Mouse (Mus musculus): ENCODE measurements around the gene Tomm20.
"Not testable (repeated sequence)": the region's sequence is repeated elsewhere in the genome, so short reads cannot be mapped to it uniquely, and the experiment has no call there.

Tomm20 gene

DNA sequence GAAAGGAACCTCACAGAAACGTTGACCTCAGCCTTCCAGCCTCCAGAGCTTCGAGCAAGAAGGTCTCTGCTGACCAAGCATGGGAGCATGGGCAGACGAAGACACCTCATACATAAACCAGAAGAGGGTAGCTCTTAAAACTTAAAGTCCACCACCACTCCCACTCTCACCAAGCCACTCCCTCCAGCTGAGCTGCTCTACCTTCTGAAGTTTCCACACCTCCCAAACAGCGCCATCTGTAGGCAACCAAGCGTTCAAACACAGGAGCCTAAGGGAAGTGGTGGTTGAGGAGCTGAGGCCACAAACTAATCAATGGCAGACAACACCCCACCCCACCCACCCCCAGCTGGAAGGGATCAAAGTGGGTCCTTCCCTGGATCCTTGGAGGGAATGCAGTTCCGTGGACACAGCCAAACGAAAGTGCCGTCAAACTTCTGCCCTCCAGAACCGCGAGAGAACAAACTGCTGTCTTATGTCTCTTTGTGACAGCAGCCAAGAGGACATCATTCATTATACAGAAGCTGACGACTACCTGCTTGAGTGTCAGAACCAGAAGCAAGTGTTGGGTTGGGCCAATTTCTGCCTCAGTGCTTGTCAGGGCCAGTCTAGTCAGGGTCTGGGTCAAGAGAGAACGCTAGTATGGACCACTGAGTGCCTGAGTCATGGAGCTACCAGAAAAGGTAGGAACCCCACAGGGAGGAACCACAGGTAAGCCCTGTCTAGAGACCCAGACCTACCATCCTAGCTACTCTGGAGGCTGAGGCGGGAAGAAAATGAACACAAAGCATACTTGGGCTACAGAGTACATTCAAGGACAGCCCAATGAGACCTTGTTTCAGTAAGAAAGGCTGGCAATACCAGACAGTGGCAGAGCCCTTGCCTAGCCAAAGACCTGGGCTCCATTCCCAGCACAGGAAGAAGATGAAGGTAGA lies 59.8 kb downstream of the Tomm20 start:
- DNase-seq (ENCODE audit: extremely low read depth, low read depth, low spot score), result no peak

DNA sequence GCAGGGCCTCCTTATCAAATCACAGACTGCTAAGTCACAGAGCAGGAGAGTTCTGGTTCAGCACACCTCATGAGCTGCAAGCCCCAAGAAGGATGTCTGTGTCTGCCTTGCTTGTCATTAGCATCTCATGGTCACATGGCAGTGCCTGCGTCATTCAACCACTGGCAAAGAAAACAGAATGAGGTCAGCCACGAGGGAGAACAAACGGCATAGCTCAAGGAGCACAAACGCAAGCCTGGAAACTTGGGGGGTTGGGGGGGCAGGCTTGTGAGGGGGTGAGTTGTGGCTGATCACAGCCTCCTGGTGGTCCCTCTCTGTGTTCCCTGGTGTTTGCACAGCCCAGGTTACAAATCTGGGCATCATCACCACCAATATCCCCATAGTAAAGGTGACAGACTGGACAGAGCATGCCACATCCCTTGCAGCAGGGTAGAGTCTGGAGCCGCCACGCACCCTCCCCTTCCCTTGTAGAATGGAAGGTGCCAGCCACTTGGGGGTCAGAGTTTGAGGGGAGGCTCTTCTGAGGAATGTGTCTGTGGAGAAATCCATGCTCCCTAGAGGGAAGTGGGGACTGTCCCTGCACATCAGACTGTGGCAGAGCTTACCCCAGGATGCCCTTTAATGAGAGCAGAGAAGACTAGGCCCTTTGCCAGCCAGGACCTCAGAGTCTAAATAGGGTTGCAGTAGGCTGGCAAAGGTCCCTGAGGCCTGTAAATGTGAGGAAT lies 61.3 kb downstream of the Tomm20 start:
- DNase-seq (ENCODE audit: extremely low read depth, low read depth, low spot score), result no peak

DNA sequence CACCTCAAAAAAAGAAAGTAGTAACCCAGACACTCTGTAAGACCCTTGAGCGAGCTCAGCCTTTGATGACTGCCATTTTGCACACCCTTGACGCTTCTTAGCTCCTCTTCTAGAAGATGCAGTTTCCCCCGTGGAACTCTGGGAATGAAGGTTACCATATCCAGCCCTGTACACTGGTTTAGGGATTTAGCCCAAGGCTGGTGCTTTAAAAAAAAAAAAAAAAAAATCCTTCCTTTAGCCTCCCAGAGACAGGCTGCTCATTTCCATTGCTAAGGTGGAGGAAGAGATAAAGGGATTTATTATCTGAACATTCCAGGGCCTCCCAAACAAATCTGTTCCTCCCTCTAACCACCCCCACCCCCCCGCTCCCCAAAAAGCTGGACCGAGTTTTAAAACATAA lies 61.9 kb downstream of the Tomm20 start:
- DNase-seq (ENCODE audit: extremely low read depth, low read depth, low spot score), result no peak

DNA sequence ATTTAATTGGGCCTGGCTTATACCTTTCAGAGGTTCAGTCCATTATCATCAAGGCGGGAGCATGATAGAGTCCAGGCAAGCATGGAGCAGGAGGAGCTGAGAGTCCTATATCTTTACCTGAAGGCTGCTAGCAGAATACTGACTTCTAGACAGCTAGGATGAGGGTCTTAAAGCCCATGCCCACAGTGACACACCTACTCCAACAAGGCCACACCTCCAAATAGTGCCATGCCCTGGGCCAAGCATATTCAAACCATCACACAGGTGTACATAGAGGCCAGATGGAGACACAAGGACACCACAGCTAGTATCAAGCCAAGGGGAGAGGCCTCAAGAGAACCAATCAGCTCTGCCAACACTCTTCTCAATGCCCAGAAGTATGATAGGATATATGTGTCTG lies 63.1 kb downstream of the Tomm20 start:
- DNase-seq (ENCODE audit: extremely low read depth, low read depth, low spot score), result not testable (repeated sequence)

DNA sequence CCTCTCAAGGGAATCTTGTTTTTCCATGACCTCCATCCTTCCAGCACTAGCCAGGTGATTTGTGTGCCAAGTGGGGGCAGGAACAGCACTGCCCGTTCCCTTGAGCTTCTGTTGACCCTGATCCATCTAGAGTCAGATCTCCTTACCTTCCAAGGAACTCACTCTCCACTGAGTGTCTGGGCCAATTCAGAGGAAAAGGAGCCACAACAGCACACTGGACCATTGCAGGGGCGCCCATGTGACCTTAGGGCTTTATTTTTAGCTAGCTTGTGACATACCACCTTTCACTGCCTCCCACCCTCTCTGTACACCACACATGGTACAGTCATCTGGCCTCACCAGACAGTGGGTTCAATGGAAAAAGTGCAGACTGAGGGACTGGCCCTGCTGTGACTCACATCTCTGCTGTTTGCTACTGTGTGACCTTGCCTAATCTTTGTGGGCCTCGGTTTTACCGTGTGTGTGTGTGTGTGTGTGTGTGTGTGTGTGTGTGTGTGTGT lies 64.0 kb downstream of the Tomm20 start:
- DNase-seq (ENCODE audit: extremely low read depth, low read depth, low spot score), result no peak
